Mouse (Mus musculus): Measurements from ENCODE around the gene Mark4.

GRCm38 (mm10) chr7:19405417-19405816, 53.2 kb downstream of the Mark4 start:
- TF ChIP-seq CTCF (IDR thresholded peaks at IDR 0.05; ENCODE audit: control insufficient read depth, insufficient read depth, insufficient replicate concordance, low read depth, low read length) (peak; percentile 98), POLR2A (IDR thresholded peaks at IDR 0.05; ENCODE audit: control insufficient read depth, low read depth, low read length) (no peak)
